8 mouse cellular contexts compared by ENCODE assay signal in the genomic region with DNA sequence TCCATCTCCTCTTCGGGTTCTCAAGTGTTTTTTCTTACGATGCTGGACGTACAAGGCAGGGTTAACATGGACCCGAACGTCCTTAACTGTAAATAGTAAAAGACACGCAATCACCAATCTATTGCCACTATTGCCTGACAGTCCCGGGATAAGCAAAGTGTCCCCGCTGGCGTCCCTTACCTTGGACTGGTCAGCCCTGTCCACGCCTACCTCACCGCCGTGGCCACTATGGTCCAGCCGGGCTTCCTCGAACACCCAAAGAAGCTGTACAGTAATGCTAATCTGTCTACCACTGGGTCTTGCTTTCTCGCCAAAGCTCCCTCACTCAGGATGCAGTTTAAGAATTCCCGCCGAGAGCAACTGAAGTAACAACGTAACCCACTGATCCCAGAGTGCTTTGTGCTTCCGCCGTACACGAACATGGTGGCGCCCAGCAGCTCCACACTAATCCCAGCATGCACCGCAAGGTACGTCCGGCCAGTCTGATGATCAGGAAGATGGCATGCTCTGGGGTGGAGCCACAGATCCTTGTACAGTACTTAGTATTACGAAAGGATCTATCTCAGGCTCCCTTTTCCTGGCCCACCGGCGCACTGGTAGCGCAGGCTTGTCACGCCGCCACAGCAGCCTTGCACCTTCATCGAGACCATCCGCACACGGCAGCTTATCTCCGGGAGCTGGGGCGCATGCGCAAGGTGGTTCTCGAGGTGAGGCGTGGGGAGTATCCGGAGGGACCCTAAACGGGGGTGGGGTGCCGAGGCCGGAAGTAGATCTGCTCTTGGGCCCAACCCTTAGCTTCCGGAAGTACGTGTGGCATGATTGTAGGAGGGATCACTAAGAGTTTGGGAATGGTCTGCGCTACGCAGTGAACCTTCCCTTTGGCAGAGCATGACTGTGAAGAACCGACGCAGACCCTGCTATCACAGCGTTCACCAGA. TPM values are rescaled to one million over a fixed set of nuclear protein-coding genes. Genes with fewer than 3 reads are reported as not detected.
A peak's percentile ranks its signal among the peaks of the same experiment; 100 is the strongest.
DNase-seq lines count a peak whose midpoint lies in the region; ATAC-seq and TF ChIP-seq lines count a peak whose summit lies in the region.

Gene Ptrhd1 (plus strand): TSS at position 456 of the 937 bp plus-strand sequence.
Gene Cenpo (minus strand): TSS at position 723 of the 937 bp plus-strand sequence.

- H3K27me3 ChIP-seq in embryonic facial prominence, embryonic 13.5 days: no peaks in the 10 kb centered on the region
- no peaks in the 10 kb centered on the region for H3K27me3 ChIP-seq in kidney, adult 2 months (replicated peaks; ENCODE audit: control insufficient read depth, insufficient read depth, low read length)
- no peaks in the 10 kb centered on the region for H3K27me3 ChIP-seq in limb, embryonic 12.5 days
- H3K27me3 ChIP-seq in midbrain, embryonic 15.5 days (replicated peaks): no peaks in the 10 kb centered on the region
- H3K27me3 ChIP-seq in spleen, adult 2 months (ENCODE audit: control insufficient read depth, insufficient read depth, low read length): no peaks in the 10 kb centered on the region

- peak within 1 kb of the TSS; percentile 77 for H3K4me2 ChIP-seq in embryonic facial prominence, embryonic 13.5 days
- H3K4me2 ChIP-seq in limb, embryonic 12.5 days: peak within 1 kb of the TSS; percentile 72
- H3K4me2 ChIP-seq in midbrain, embryonic 15.5 days: peak within 1 kb of the TSS; percentile 87

- peak; percentile 98 for DNase-seq in 3134 (ENCODE audit: extremely low read depth, insufficient read length, low spot score)
- DNase-seq in adrenal gland, postnatal 36 days: peak; percentile 95
- DNase-seq in heart, adult 18-20 months: peak; percentile 98 to 99
- peak; percentile 99 for DNase-seq in kidney, adult 2 months
- peak; percentile 94 to 95 for DNase-seq in spleen, adult 2 months (ENCODE audit: low read depth in 1 of 2, low spot score in 2 of 2)

- H3K27ac ChIP-seq in embryonic facial prominence, embryonic 13.5 days: peak within 1 kb of the TSS; percentile 98
- H3K27ac ChIP-seq in kidney, adult 2 months (ENCODE audit: insufficient read depth, low read depth, low read length): peak within 1 kb of the TSS; percentile 99
- peak within 1 kb of the TSS; percentile 92 for H3K27ac ChIP-seq in limb, embryonic 12.5 days
- peak within 1 kb of the TSS; percentile 99 for H3K27ac ChIP-seq in midbrain, embryonic 15.5 days
- peak within 1 kb of the TSS; percentile 98 for H3K27ac ChIP-seq in spleen, adult 2 months (ENCODE audit: insufficient read depth, low read length)

- TF ChIP-seq POLR2A in kidney, adult 2 months (IDR thresholded peaks at IDR 0.05; ENCODE audit: low read depth, low read length): peak; percentile 39
- peak; percentile 76 for TF ChIP-seq POLR2A in spleen, adult 2 months (IDR thresholded peaks at IDR 0.05; ENCODE audit: low read depth, low read length)

- ATAC-seq in embryonic facial prominence, embryonic 13.5 days (ENCODE audit: insufficient number of reproducible peaks, insufficient read depth, low FRiP score, low TSS enrichment, low read depth): peak; percentile 98
- peak; percentile 99 for ATAC-seq in limb, embryonic 12.5 days (ENCODE audit: insufficient number of reproducible peaks, insufficient read depth, low FRiP score, low TSS enrichment, low read depth)
- ATAC-seq in midbrain, embryonic 15.5 days (replicated peaks): peak; percentile 99

- under 1% methylated on average over 50 of the region's 50 CpGs for WGBS in embryonic facial prominence, embryonic 13.5 days
- under 1% methylated on average over 50 of the region's 50 CpGs for WGBS in kidney, adult 2 months
- under 1% methylated on average over 50 of the region's 50 CpGs for WGBS in limb, embryonic 12.5 days
- under 1% methylated on average over 50 of the region's 50 CpGs for WGBS in midbrain, embryonic 15.5 days
- under 1% methylated on average over 50 of the region's 50 CpGs for WGBS in spleen, adult 2 months

- H3K9me3 ChIP-seq in embryonic facial prominence, embryonic 13.5 days: no peaks in the 10 kb centered on the region
- no peaks in the 10 kb centered on the region for H3K9me3 ChIP-seq in limb, embryonic 12.5 days
- no peaks in the 10 kb centered on the region for H3K9me3 ChIP-seq in midbrain, embryonic 15.5 days

- peaks cover 27% of the 10 kb centered on the region for H3K36me3 ChIP-seq in embryonic facial prominence, embryonic 13.5 days
- no peaks in the 10 kb centered on the region for H3K36me3 ChIP-seq in kidney, adult 2 months (ENCODE audit: control insufficient read depth, insufficient read depth, low read length)
- peaks cover 26% of the 10 kb centered on the region for H3K36me3 ChIP-seq in limb, embryonic 12.5 days
- H3K36me3 ChIP-seq in midbrain, embryonic 15.5 days (replicated peaks): no peaks in the 10 kb centered on the region
- peaks cover 5% of the 10 kb centered on the region; the same call in 1 of the 2 replicates for H3K36me3 ChIP-seq in spleen, adult 2 months (ENCODE audit: control insufficient read depth, insufficient read depth, low read length)

- peak within 1 kb of the TSS; percentile 79 for H3K9ac ChIP-seq in embryonic facial prominence, embryonic 13.5 days
- peak within 1 kb of the TSS; percentile 66 for H3K9ac ChIP-seq in limb, embryonic 12.5 days (replicated peaks)
- peak within 1 kb of the TSS; percentile 68 for H3K9ac ChIP-seq in midbrain, embryonic 15.5 days

- TF ChIP-seq CTCF in kidney, adult 2 months (conservative IDR thresholded peaks at IDR 0.05; ENCODE audit: insufficient read depth, insufficient read length, low read depth, low read length): no peak
- no peak for TF ChIP-seq CTCF in spleen, adult 2 months (IDR thresholded peaks at IDR 0.05; ENCODE audit: extremely low read depth, insufficient read depth, insufficient read length, insufficient replicate concordance)

- H3K4me3 ChIP-seq in embryonic facial prominence, embryonic 13.5 days: peak within 1 kb of the TSS; percentile 78
- peak within 1 kb of the TSS; percentile 79 for H3K4me3 ChIP-seq in kidney, adult 2 months (ENCODE audit: insufficient read depth, low read depth, low read length)
- H3K4me3 ChIP-seq in limb, embryonic 12.5 days (replicated peaks): peak within 1 kb of the TSS; percentile 68
- peak within 1 kb of the TSS; percentile 71 for H3K4me3 ChIP-seq in midbrain, embryonic 15.5 days
- peak within 1 kb of the TSS; percentile 75 for H3K4me3 ChIP-seq in spleen, adult 2 months (ENCODE audit: extremely low read depth, insufficient read depth, insufficient read length)

- peaks cover 15% of the 10 kb centered on the region for H3K4me1 ChIP-seq in embryonic facial prominence, embryonic 13.5 days
- H3K4me1 ChIP-seq in kidney, adult 2 months (ENCODE audit: control insufficient read depth, insufficient read depth, low read length): no peaks in the 10 kb centered on the region; the same call in 1 of the 2 replicates
- peaks cover 9% of the 10 kb centered on the region; the same call in 1 of the 2 replicates for H3K4me1 ChIP-seq in limb, embryonic 12.5 days (replicated peaks)
- H3K4me1 ChIP-seq in midbrain, embryonic 15.5 days: peaks cover 18% of the 10 kb centered on the region
- H3K4me1 ChIP-seq in spleen, adult 2 months (ENCODE audit: control insufficient read depth, insufficient read depth, insufficient read length): peaks cover 3% of the 10 kb centered on the region; the same call in 1 of the 2 replicates

RNA-seq across cellular contexts. Expression of gene Ptrhd1, which starts in this region (rescaled TPM):
- 1 to 10 TPM; 7.3 to 8.3 TPM for total RNA-seq in adrenal gland, postnatal 36 days (2021)
- 5.0 and 5.5 TPM in 2 replicates for polyA plus RNA-seq in embryonic facial prominence, embryonic 13.5 days (2015; fragmentation: Nextera tagmentation; extraction: Ambion mirVana)
- 1 to 10 TPM; 3.9 to 4.6 TPM for total RNA-seq in heart, adult 18-20 months (2021)
- 4.2 and 4.6 TPM in 2 replicates for polyA plus RNA-seq in kidney, adult 2 months (2012; rRNA removed)
- 5.0 and 5.2 TPM in 2 replicates for polyA plus RNA-seq in limb, embryonic 12.5 days (2016; fragmentation: Nextera tagmentation; extraction: Ambion mirVana)
- 4.7 and 5.1 TPM in 2 replicates for polyA plus RNA-seq in midbrain, embryonic 15.5 days (2015; fragmentation: Nextera tagmentation; extraction: Ambion mirVana)
- 3.4 and 4.1 TPM in 2 replicates for polyA plus RNA-seq in spleen, adult 2 months (2012; rRNA removed)

RNA-seq across cellular contexts. Expression of gene Cenpo, which starts in this region (rescaled TPM):
- total RNA-seq in adrenal gland, postnatal 36 days (2021): 1 to 10 TPM; 8.1 to 8.7 TPM
- polyA plus RNA-seq in embryonic facial prominence, embryonic 13.5 days (2015; fragmentation: Nextera tagmentation; extraction: Ambion mirVana): 15.4 and 17.1 TPM in 2 replicates
- total RNA-seq in heart, adult 18-20 months (2021): 1 to 10 TPM; 1.8 to 2.9 TPM
- 6.1 and 6.4 TPM in 2 replicates for polyA plus RNA-seq in kidney, adult 2 months (2012; rRNA removed)
- polyA plus RNA-seq in limb, embryonic 12.5 days (2016; fragmentation: Nextera tagmentation; extraction: Ambion mirVana): 17.9 and 20.3 TPM in 2 replicates
- 8.3 and 9.1 TPM in 2 replicates for polyA plus RNA-seq in midbrain, embryonic 15.5 days (2015; fragmentation: Nextera tagmentation; extraction: Ambion mirVana)
- 10.6 and 13.1 TPM in 2 replicates for polyA plus RNA-seq in spleen, adult 2 months (2012; rRNA removed)

Comparison
In these comparisons a context has a peak if more than half of its experiments do, and no peak if none do; other contexts are left out.
1. Peak in every context shown above with its lines: DNase-seq, ATAC-seq, H3K4me3 ChIP-seq and H3K27ac ChIP-seq.